Mouse (Mus musculus) G1E (cell line): ENCODE results near the gene Ilk. TPM values are rescaled to one million over a fixed set of nuclear protein-coding genes. Genes with fewer than 3 reads are reported as not detected.

Experiments used
- ATAC-seq: 2 replicates; pipeline ENCODE4 v1.8.0; 2016; ENCODE audit warnings: mild to moderate bottlenecking; ENCODE audit not compliant: insufficient number of reproducible peaks, poor library complexity, low FRiP score, severe bottlenecking; ENCODE audit errors: extremely low read depth
- DNase-seq: peaks from one replicate; pipeline ENCODE4 v3.0.0; 2012; ENCODE audit warnings: low spot score
- H3K27me3 ChIP-seq: 2 replicates; pipeline ENCODE4 v1.6.1; 2012; ENCODE audit warnings: mild to moderate bottlenecking, low read length, inconsistent platforms; ENCODE audit not compliant: insufficient read depth
- H3K36me3 ChIP-seq: replicated peaks from 2 replicates; pipeline ENCODE3; 2012; ENCODE audit warnings: mild to moderate bottlenecking, inconsistent platforms
- H3K4me1 ChIP-seq: 2 replicates; pipeline ENCODE4 v1.6.1; 2012; ENCODE audit warnings: low read depth, low read length, inconsistent platforms, mixed read lengths; ENCODE audit not compliant: insufficient read depth
- H3K4me3 ChIP-seq: 2 replicates; pipeline ENCODE4 v1.5.1; 2012; ENCODE audit warnings: low read depth, mild to moderate bottlenecking, inconsistent platforms, low read length, moderate library complexity, mixed read lengths
- H3K9me3 ChIP-seq: replicated peaks from 2 replicates; pipeline ENCODE4 v1.6.1; 2012; ENCODE audit warnings: inconsistent platforms
- CTCF ChIP-seq: IDR thresholded peaks from 2 replicates; pipeline ENCODE4 v1.5.1; 2012; ENCODE audit warnings: low read depth, low read length, inconsistent platforms, mixed read lengths
- GATA1 ChIP-seq: IDR thresholded peaks from 2 replicates; pipeline ENCODE4 v1.6.1; 2012; ENCODE audit warnings: borderline replicate concordance, low read length, inconsistent platforms, mixed read lengths
- GATA2 ChIP-seq: IDR thresholded peaks from 2 replicates; pipeline ENCODE4 v1.6.1; 2012; ENCODE audit warnings: low read depth, low read length, inconsistent platforms, borderline replicate concordance
- POLR2AphosphoS5 ChIP-seq: IDR thresholded peaks from 2 replicates; pipeline ENCODE4 v1.6.1; 2012; ENCODE audit warnings: low read depth, low read length, inconsistent platforms; ENCODE audit not compliant: insufficient replicate concordance
- TAL1 ChIP-seq: conservative IDR thresholded peaks from 2 replicates; pipeline ENCODE4 v1.6.1; 2012; ENCODE audit warnings: low read depth, low read length, inconsistent platforms, mixed read lengths
- polyA plus RNA-seq: library from polyadenylated mRNA; stranded (reverse); fragments of >175 nt; gene quantifications from 2 replicates; pipeline ENCODE4 v1.2.3, GENCODE M21; 2012
- total RNA-seq, 2 experiments: library from RNA; stranded (forward) in 1 of 2; stranded (reverse) in 1 of 2; fragments of 200-1000 nt in 1 of 2; fragments of >200 nt in 1 of 2; fragmentation: Nextera tagmentation in 1 of 2; gene quantifications; 2 replicates each; pipeline ENCODE4 v1.2.3; 2014 to 2017

Gene Ilk
- total and polyA plus RNA-seq, 3 experiments: 21.1 to 200 (median 89.3) TPM

DNA sequence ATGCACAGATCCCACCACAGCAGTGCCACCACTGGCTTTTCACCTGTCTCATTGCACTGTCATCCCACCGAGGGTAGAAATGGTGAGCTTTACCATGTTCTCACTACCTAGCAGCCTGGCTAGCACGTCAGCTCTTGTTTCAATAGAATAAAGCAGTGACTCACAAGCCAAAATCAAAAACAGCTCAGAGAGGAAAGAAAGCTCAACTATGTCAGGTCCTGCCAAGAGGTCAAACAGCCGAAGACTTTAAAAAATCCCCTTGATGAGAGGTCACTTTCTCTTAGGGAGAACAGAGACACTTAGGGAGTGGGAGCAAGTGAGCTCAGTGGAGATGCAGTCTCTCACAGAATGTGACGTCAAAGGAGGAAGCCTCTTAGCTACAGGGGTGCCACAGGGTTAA is 47.5 kb downstream of the Ilk start:
- no peak for ATAC-seq

DNA sequence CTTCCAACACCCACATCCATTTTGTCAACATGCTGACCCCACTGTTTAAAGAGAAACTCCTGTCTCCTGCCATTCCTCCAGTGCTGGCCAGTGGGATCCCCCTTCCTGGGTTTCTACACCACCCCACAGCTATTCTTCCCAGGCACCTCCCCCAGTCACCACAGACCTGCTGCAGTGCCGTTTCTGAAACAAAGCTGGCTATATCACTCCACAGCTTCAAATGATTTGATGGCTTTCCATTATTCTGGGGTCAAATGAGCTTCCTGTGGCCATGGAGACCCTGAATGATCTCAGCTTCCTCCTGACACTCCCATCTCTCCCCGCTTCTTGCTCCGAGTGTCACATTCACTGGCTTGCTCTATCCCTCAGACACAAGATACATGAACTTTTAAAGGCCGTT is 48.2 kb downstream of the Ilk start:
- no peaks in the 10 kb centered on the region for H3K36me3 ChIP-seq
- ATAC-seq (no peak), DNase-seq (no peak)
- peaks cover 3% of the 10 kb centered on the region for H3K9me3 ChIP-seq
- no peak for TF ChIP-seq POLR2AphosphoS5
- TF ChIP-seq CTCF: no peak
- TF ChIP-seq GATA1: no peak
- TF ChIP-seq TAL1: no peak
- TF ChIP-seq GATA2: no peak
- H3K27me3 ChIP-seq: peaks cover 28% of the 10 kb centered on the region
- no peak overlapping the region for H3K4me3 ChIP-seq
- H3K4me1 ChIP-seq: no peaks in the 10 kb centered on the region

More for the DNA sequence above, 47.5 kb downstream of the Ilk start:
- TF ChIP-seq GATA1 (no peak), TAL1 (no peak), POLR2AphosphoS5 (no peak), CTCF (no peak), GATA2 (no peak)
- H3K4me1 ChIP-seq: peaks cover under 1% of the 10 kb centered on the region; the same call in 1 of the 2 replicates
- no peak overlapping the region for H3K4me3 ChIP-seq
- H3K9me3 ChIP-seq: peaks cover 3% of the 10 kb centered on the region
- no peak for DNase-seq
- H3K27me3 ChIP-seq: peaks cover 30% of the 10 kb centered on the region
- H3K36me3 ChIP-seq: no peaks in the 10 kb centered on the region

DNA sequence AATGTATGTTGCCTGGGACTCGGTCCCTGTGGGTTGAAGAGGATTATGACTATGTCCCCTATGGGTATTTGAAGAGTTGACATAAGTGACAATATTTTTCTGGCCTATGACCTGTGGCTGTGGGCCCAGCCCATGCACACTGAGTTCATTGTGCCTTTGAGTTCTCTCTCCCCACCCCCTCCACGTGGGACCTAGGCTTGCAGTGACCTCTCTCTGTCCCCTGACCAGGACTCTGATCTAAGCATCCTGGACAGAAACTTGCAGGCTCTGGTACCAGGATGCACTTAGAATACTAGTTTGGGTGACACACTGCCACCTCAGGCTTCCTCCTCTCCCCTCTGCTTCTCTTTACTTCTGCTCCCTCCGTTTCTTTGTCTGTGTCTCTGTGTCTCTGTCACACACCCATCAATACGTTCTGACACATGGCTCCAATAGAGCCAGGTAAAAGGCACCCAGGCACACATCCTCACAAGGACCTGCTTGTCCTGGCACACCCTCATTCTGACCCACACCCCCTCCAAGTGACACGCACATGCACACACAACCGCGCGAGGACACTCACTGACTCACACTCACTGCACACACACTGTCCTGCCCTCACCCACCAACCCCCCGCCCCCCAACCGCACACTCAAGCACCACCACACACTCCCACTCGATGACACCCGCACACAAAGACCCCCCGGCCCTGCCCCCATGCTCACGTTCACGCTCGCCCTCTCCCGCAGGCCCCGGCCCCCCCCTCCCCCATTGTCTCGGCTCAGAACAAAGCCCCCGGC is 50.3 kb downstream of the Ilk start:
- Histone ChIP-seq H3K4me3 (no peak overlapping the region), H3K9me3 (peaks cover 3% of the 10 kb centered on the region), H3K4me1 (no peaks in the 10 kb centered on the region), H3K36me3 (no peaks in the 10 kb centered on the region), H3K27me3 (peaks cover 31% of the 10 kb centered on the region)
- DNase-seq (no peak), ATAC-seq (no peak)
- no peak for TF ChIP-seq POLR2AphosphoS5
- no peak for TF ChIP-seq GATA2
- no peak for TF ChIP-seq GATA1
- TF ChIP-seq TAL1: no peak

DNA sequence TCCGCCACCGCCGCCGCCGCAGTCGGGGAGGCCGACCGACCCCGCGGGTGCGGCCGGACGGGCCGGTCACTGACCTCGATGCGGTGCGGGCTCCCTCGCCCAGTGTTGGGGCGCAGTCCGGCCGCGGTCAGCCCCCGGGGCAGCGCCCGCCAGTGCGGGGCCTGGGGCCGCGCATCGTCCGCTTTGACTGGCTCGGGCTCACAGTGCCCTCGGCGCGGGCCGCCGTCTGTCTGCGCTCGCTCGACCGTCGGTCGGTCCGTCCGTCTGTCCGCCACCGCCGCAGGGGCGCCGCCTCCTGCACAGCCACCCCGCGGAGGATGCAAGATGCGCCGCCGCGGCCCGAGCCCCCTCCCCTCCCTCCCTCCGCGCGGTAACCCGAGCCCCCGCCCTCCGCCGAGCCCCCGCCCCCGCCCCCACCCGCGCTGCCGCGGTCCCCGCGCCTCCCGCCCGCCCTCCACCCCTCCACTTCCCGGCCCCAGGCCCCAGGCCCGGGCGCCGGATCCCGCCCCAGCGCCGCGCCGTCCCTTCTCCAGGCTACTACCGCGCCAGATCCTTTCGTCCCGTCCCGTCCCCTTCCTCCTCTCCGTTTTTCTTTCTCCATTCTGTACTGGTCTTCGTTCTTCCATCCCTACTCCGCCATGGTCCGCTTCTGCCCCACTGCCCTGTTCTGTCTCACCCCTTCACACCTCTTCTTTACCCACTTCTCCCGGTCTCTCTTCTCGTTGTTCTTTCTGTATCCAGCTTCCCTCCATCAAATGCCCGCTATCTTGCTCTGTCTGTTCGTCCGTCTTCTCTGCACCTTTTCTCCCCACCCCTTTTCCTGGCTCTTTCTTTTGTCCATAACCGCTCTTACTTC is 51.1 kb downstream of the Ilk start, which contains the start of gene Dchs1:
Gene Dchs1, minus strand, starts transcription at position 370 of the 856 bp plus-strand sequence.
- Histone ChIP-seq H3K9me3 (peaks cover 3% of the 10 kb centered on the region), H3K27me3 (peaks cover 27% of the 10 kb centered on the region), H3K36me3 (no peaks in the 10 kb centered on the region), H3K4me1 (no peaks in the 10 kb centered on the region), H3K4me3 (no peak within 1 kb of the TSS)
- ATAC-seq (no peak), DNase-seq (no peak)
- TF ChIP-seq GATA1 (no peak), POLR2AphosphoS5 (no peak), CTCF (no peak), TAL1 (no peak), GATA2 (no peak)

DNA sequence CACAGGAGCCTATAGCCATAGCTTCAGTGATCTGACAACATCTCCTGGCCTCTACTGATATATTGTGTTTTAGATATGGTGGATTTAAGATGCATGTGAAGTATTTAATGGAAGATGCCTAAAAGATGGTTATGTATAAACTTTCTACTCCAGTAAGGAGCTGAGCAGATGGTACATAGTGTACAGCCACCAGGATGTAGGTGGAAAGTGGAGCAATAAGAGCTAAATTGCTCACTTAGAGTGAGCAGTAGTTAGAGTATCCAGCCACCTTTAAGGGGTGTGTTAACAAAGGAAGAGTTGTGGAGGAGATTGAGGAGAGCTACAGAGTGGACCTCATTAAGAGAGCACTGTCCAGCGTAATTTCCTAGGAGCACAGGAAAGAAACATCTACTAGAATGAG is 54.8 kb downstream of the Ilk start:
- H3K4me3 ChIP-seq: no peak overlapping the region
- H3K36me3 ChIP-seq: no peaks in the 10 kb centered on the region
- DNase-seq (no peak), ATAC-seq (no peak)
- H3K9me3 ChIP-seq: peaks cover 3% of the 10 kb centered on the region
- H3K27me3 ChIP-seq: peaks cover 11% of the 10 kb centered on the region; the same call in 1 of the 2 replicates
- no peak for TF ChIP-seq CTCF
- no peak for TF ChIP-seq POLR2AphosphoS5
- TF ChIP-seq TAL1: no peak
- TF ChIP-seq GATA1: no peak
- H3K4me1 ChIP-seq: no peaks in the 10 kb centered on the region

Other genes with a start within 250 kb of the Ilk start
- 19.2 and 23.7 TPM in 2 replicates for gene Smpd1, start 182.2 kb upstream of the Ilk start, total RNA-seq (2014; fragmentation: Nextera tagmentation)
- gene Smpd1, start 182.2 kb upstream of the Ilk start, total RNA-seq (2017): 14.5 and 22.4 TPM in 2 replicates
- gene Smpd1, start 182.2 kb upstream of the Ilk start, polyA plus RNA-seq: 12.0 and 12.8 TPM in 2 replicates
- gene Apbb1, start 154.9 kb upstream of the Ilk start, total RNA-seq (2014; fragmentation: Nextera tagmentation): not detected in 2 replicates
- gene Apbb1, start 154.9 kb upstream of the Ilk start, total RNA-seq (2017): 0.27 and 0.64 TPM in 2 replicates
- gene Apbb1, start 154.9 kb upstream of the Ilk start, polyA plus RNA-seq: 0.02 and 0.03 TPM in 2 replicates
- gene Hpx, start 136.5 kb upstream of the Ilk start, total RNA-seq (2014; fragmentation: Nextera tagmentation): not detected in 2 replicates
- not detected in 2 replicates for gene Hpx, start 136.5 kb upstream of the Ilk start, total RNA-seq (2017)
- not detected in 2 replicates for gene Hpx, start 136.5 kb upstream of the Ilk start, polyA plus RNA-seq
- gene Trim3, start 103.0 kb upstream of the Ilk start, total RNA-seq (2014; fragmentation: Nextera tagmentation): 12.0 and 16.7 TPM in 2 replicates
- 9.3 and 11.5 TPM in 2 replicates for gene Trim3, start 103.0 kb upstream of the Ilk start, total RNA-seq (2017)
- gene Trim3, start 103.0 kb upstream of the Ilk start, polyA plus RNA-seq: 4.6 and 5.3 TPM in 2 replicates
- gene Timm10b, start 96.5 kb upstream of the Ilk start, total RNA-seq (2014; fragmentation: Nextera tagmentation): 24.0 and 53.0 TPM in 2 replicates
- 131 and 174 TPM in 2 replicates for gene Timm10b, start 96.5 kb upstream of the Ilk start, total RNA-seq (2017)
- 261 and 308 TPM in 2 replicates for gene Timm10b, start 96.5 kb upstream of the Ilk start, polyA plus RNA-seq
- 22.8 and 34.7 TPM in 2 replicates for gene Arfip2, start 96.2 kb upstream of the Ilk start, total RNA-seq (2014; fragmentation: Nextera tagmentation)
- gene Arfip2, start 96.2 kb upstream of the Ilk start, total RNA-seq (2017): 35.3 and 35.8 TPM in 2 replicates
- gene Arfip2, start 96.2 kb upstream of the Ilk start, polyA plus RNA-seq: 57.5 and 64.7 TPM in 2 replicates
- 6.0 and 17.0 TPM in 2 replicates for gene Gm45799, start 96.0 kb upstream of the Ilk start, total RNA-seq (2014; fragmentation: Nextera tagmentation)
- 3.2 and 5.3 TPM in 2 replicates for gene Gm45799, start 96.0 kb upstream of the Ilk start, total RNA-seq (2017)
- 96.6 and 137 TPM in 2 replicates for gene Gm45799, start 96.0 kb upstream of the Ilk start, polyA plus RNA-seq
- gene Dnhd1, start 85.8 kb upstream of the Ilk start, total RNA-seq (2014; fragmentation: Nextera tagmentation): 2.2 and 2.9 TPM in 2 replicates
- 1.9 and 2.1 TPM in 2 replicates for gene Dnhd1, start 85.8 kb upstream of the Ilk start, total RNA-seq (2017)
- gene Dnhd1, start 85.8 kb upstream of the Ilk start, polyA plus RNA-seq: 0.02 TPM in 1 of 2 replicates, not detected in the other
- 51.5 and 69.0 TPM in 2 replicates for gene Rrp8, start 793 bp downstream of the Ilk start, total RNA-seq (2014; fragmentation: Nextera tagmentation)
- 27.4 and 29.4 TPM in 2 replicates for gene Rrp8, start 793 bp downstream of the Ilk start, total RNA-seq (2017)
- 30.4 and 35.1 TPM in 2 replicates for gene Rrp8, start 793 bp downstream of the Ilk start, polyA plus RNA-seq
- gene Taf10, start 7.8 kb downstream of the Ilk start, total RNA-seq (2014; fragmentation: Nextera tagmentation): 353 and 389 TPM in 2 replicates
- 202 and 540 TPM in 2 replicates for gene Taf10, start 7.8 kb downstream of the Ilk start, total RNA-seq (2017)
- gene Taf10, start 7.8 kb downstream of the Ilk start, polyA plus RNA-seq: 263 and 330 TPM in 2 replicates
- 157 and 173 TPM in 2 replicates for gene Tpp1, start 15.6 kb downstream of the Ilk start, total RNA-seq (2014; fragmentation: Nextera tagmentation)
- 67.3 and 72.9 TPM in 2 replicates for gene Tpp1, start 15.6 kb downstream of the Ilk start, total RNA-seq (2017)
- gene Tpp1, start 15.6 kb downstream of the Ilk start, polyA plus RNA-seq: 48.8 and 49.0 TPM in 2 replicates
- gene Dchs1, start 51.1 kb downstream of the Ilk start, total RNA-seq (2014; fragmentation: Nextera tagmentation): not detected in 2 replicates
- gene Dchs1, start 51.1 kb downstream of the Ilk start, total RNA-seq (2017): 0.05 and 0.06 TPM in 2 replicates
- under 0.01 TPM in 1 of 2 replicates, not detected in the other for gene Dchs1, start 51.1 kb downstream of the Ilk start, polyA plus RNA-seq
- 159 and 162 TPM in 2 replicates for gene Mrpl17, start 74.5 kb downstream of the Ilk start, total RNA-seq (2014; fragmentation: Nextera tagmentation)
- gene Mrpl17, start 74.5 kb downstream of the Ilk start, total RNA-seq (2017): 50.3 and 58.4 TPM in 2 replicates
- gene Mrpl17, start 74.5 kb downstream of the Ilk start, polyA plus RNA-seq: 111 and 125 TPM in 2 replicates
- 0.23 and 3.7 TPM in 2 replicates for gene Gm4070, start 217.4 kb downstream of the Ilk start, total RNA-seq (2014; fragmentation: Nextera tagmentation)
- gene Gm4070, start 217.4 kb downstream of the Ilk start, total RNA-seq (2017): 1.6 and 2.7 TPM in 2 replicates
- not detected in 2 replicates for gene Gm4070, start 217.4 kb downstream of the Ilk start, polyA plus RNA-seq